Mouse (Mus musculus) cerebellum, adult 18-20 months (tissue): ENCODE data around the gene Pnldc1.
A peak's percentile ranks its signal among the peaks of the same experiment; 100 is the strongest.
"Not testable (repeated sequence)": the region's sequence is repeated elsewhere in the genome, so short reads cannot be mapped to it uniquely, and the experiment has no call there.

Experiments used
- DNase-seq, 2 experiments: peaks; one replicate each; pipeline ENCODE4 v3.0.0; 2021

Gene Pnldc1

GRCm38 (mm10) chr17:12909361-12910280 lies at the start of gene Pnldc1:
Gene Pnldc1, minus strand, starts transcription at chr17:12910230.
- no peak for DNase-seq

GRCm38 (mm10) chr17:12959377-12959776 lies 49.3 kb upstream of the Pnldc1 start:
- DNase-seq: not testable (repeated sequence)

- no peak for DNase-seq
Measured at GRCm38 (mm10) chr17:12956664-12957063, 46.6 kb upstream of the Pnldc1 start.

- no peak for DNase-seq
Measured at GRCm38 (mm10) chr17:12949669-12950068, 39.6 kb upstream of the Pnldc1 start.

- no peak for DNase-seq
Measured at GRCm38 (mm10) chr17:12942459-12943162, 32.6 kb upstream of the Pnldc1 start.

GRCm38 (mm10) chr17:12941543-12942260 lies 31.7 kb upstream of the Pnldc1 start:
- DNase-seq: no peak

GRCm38 (mm10) chr17:12940151-12940805 lies 30.2 kb upstream of the Pnldc1 start, which contains the start of gene Acat3:
Gene Acat3, minus strand, starts transcription at chr17:12940600.
- peak; percentile 48 to 55 for DNase-seq

GRCm38 (mm10) chr17:12939377-12940148 lies 29.5 kb upstream of the Pnldc1 start:
- not testable (repeated sequence) for DNase-seq

GRCm38 (mm10) chr17:12938077-12938476 lies 28.0 kb upstream of the Pnldc1 start:
- DNase-seq: no peak

GRCm38 (mm10) chr17:12937412-12937970 lies 27.5 kb upstream of the Pnldc1 start:
- no peak for DNase-seq

- no peak for DNase-seq
Measured at GRCm38 (mm10) chr17:12935719-12936118, 25.7 kb upstream of the Pnldc1 start.

- DNase-seq: not testable (repeated sequence)
Measured at GRCm38 (mm10) chr17:12931576-12931975, 21.5 kb upstream of the Pnldc1 start.

GRCm38 (mm10) chr17:12925703-12926180 lies 15.7 kb upstream of the Pnldc1 start:
- no peak for DNase-seq

- no peak for DNase-seq
Measured at GRCm38 (mm10) chr17:12925001-12925400, 15.0 kb upstream of the Pnldc1 start.

GRCm38 (mm10) chr17:12921073-12921472 lies 11.0 kb upstream of the Pnldc1 start:
- DNase-seq: no peak

- DNase-seq: no peak
Measured at GRCm38 (mm10) chr17:12916588-12917380, 6.8 kb upstream of the Pnldc1 start.

- DNase-seq: peak; percentile 96 to 99
Measured at GRCm38 (mm10) chr17:12915881-12916583, 6.0 kb upstream of the Pnldc1 start, which contains the start of gene Mrpl18. Gene Mrpl18, minus strand, starts transcription at chr17:12916345.

GRCm38 (mm10) chr17:12915488-12915880 lies 5.5 kb upstream of the Pnldc1 start, which contains the start of gene Tcp1:
Gene Tcp1, plus strand, starts transcription at chr17:12915701.
- DNase-seq: no peak

GRCm38 (mm10) chr17:12910391-12910790 lies 361 bp upstream of the Pnldc1 start:
- DNase-seq: no peak
